Mouse (Mus musculus) C2C12 (cell line): ENCODE data around the gene Mkks. TPM values are rescaled to one million over a fixed set of nuclear protein-coding genes. Genes with fewer than 3 reads are reported as not detected.

Experiments used
- H3K27me3 ChIP-seq: one replicate; pipeline ENCODE4 v1.6.1; 2011; ENCODE audit not compliant: control insufficient read depth, insufficient read depth, insufficient read length
- H3K36me3 ChIP-seq: one replicate; pipeline ENCODE4 v1.6.1; 2011; ENCODE audit not compliant: control insufficient read depth, insufficient read depth
- H3K4me3 ChIP-seq: one replicate; pipeline ENCODE4 v1.5.1; 2011; ENCODE audit warnings: mild to moderate bottlenecking, control low read depth; ENCODE audit not compliant: poor library complexity, insufficient read depth, severe bottlenecking
- H3K79me2 ChIP-seq: one replicate; pipeline ENCODE4 v1.6.1; 2011; ENCODE audit not compliant: control insufficient read depth, insufficient read depth
- H3K79me3 ChIP-seq: one replicate; pipeline ENCODE4 v1.6.1; 2011; ENCODE audit warnings: low read depth, control low read depth
- H3ac ChIP-seq: one replicate; pipeline ENCODE3; 2011; ENCODE audit warnings: low read depth; ENCODE audit not compliant: control insufficient read depth, insufficient read length
- CEBPB ChIP-seq: IDR thresholded peaks from one replicate; pipeline ENCODE4 v1.6.1; 2011; ENCODE audit warnings: low read depth, mild to moderate bottlenecking, control low read depth, moderate library complexity
- CTCF ChIP-seq: IDR thresholded peaks from one replicate; pipeline ENCODE4 v1.5.1; 2011; ENCODE audit not compliant: control insufficient read depth, insufficient read depth, insufficient read length
- FOSL1 ChIP-seq: IDR thresholded peaks from one replicate; pipeline ENCODE4 v1.8.0; 2011; ENCODE audit warnings: mild to moderate bottlenecking, low read length; ENCODE audit not compliant: poor library complexity, insufficient read depth, severe bottlenecking
- MAX ChIP-seq: IDR thresholded peaks from one replicate; pipeline ENCODE4 v1.6.1; 2011; ENCODE audit warnings: mild to moderate bottlenecking, control low read depth
- MYOD1 ChIP-seq: IDR thresholded peaks from one replicate; pipeline ENCODE4 v1.6.1; 2011; ENCODE audit warnings: low read depth; ENCODE audit not compliant: control insufficient read depth, insufficient read length
- MYOG ChIP-seq: IDR thresholded peaks from one replicate; pipeline ENCODE4 v1.6.1; 2011; ENCODE audit not compliant: control insufficient read depth, insufficient read length; ENCODE audit errors: extremely low read depth
- USF1 ChIP-seq: IDR thresholded peaks from one replicate; pipeline ENCODE4 v1.6.1; 2011; ENCODE audit warnings: low read depth, mild to moderate bottlenecking, control low read depth, moderate library complexity
- polyA plus RNA-seq: library from polyadenylated mRNA; unstranded; fragments of >200 nt; fragmentation: generic; extraction: Trizol; gene quantifications from one replicate; pipeline ENCODE4 v1.2.1, GENCODE M21; 2012; ENCODE audit warnings: missing spikeins

The Mkks gene
- polyA plus RNA-seq, 1 experiment: 5.2 TPM

DNA sequence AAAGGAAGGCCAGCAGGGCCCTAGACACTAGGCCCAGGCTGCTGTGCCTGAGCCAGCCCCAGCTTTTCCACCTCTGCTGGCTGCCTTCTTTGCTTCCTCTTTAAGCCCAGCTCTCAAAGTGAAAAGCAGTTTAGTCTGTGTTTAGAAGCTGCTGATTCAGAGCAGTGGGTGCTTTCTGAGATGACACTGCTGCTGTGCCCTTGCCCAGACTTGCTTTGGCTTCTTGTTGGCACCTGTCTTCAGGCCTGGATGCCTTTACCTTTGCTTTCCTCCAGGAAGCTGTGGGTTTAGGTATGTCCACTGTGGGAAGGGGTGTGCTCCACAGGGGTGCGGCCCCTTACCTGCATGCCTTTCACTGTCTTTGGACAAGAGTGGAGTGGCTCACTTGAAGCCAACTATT lies 28.2 kb upstream of the Mkks start:
- Histone ChIP-seq H3K27me3 (no peaks in the 10 kb centered on the region), H3K79me3 (peaks cover 4% of the 10 kb centered on the region), H3ac (no peak overlapping the region), H3K4me3 (no peak overlapping the region), H3K36me3 (no peaks in the 10 kb centered on the region), H3K79me2 (peaks cover 16% of the 10 kb centered on the region)
- TF ChIP-seq MYOG: no peak
- no peak for TF ChIP-seq FOSL1
- TF ChIP-seq MYOD1: no peak
- TF ChIP-seq CTCF: no peak
- TF ChIP-seq MAX: no peak
- no peak for TF ChIP-seq CEBPB
- no peak for TF ChIP-seq USF1

DNA sequence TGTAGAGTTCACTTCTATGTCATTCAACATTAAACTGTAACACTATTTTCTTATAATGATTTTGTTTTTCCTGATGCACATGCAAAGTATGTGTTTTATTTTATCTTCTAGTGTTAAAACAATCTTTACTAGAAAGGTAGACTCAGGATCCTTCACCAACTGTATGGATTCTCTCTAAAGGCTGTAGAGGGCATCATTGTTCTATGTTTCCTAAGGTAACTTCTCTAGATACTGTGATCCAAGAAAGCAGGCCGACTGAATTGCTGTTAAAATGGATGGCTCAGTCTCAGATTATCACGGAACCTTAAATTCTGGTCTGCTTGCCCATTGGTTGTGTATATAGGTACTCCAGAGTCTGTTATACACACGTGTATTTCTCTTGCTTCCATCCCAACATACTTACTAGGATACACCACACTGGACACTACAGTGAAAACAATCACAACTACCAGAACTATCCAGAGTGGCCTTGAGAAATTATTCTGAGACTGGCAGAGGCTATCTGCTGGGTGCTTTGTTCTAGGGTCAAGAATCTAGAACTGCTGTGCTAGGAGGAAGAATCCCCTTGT lies 23.2 kb upstream of the Mkks start:
- TF ChIP-seq CTCF: no peak
- TF ChIP-seq USF1: no peak
- no peak for TF ChIP-seq MYOD1
- TF ChIP-seq MAX: no peak
- TF ChIP-seq CEBPB: no peak
- Histone ChIP-seq H3K79me3 (no peaks in the 10 kb centered on the region), H3K79me2 (peaks cover 9% of the 10 kb centered on the region), H3K36me3 (no peaks in the 10 kb centered on the region), H3K27me3 (no peaks in the 10 kb centered on the region), H3ac (no peak overlapping the region), H3K4me3 (no peak overlapping the region)

DNA sequence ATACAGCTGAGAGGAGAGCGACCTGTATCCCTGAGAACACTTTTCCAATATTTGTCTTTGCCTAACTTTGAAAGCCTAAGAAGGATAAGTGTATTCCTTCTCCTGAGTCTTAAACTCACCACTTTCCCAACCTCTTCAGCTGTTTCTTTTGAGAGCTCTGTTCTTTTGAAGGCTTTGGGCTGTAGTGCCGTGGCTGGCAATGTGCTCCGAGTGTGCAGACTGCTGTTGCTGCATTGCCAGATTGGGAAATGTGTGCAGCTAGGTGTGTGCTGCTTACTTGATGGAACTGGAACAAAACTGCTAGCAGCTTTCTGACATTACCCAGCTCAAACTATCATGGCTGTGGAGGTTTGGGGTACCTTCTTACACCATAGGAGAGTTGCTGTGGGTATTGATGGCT lies 21.8 kb upstream of the Mkks start:
- Histone ChIP-seq H3ac (no peak overlapping the region), H3K79me2 (peaks cover 4% of the 10 kb centered on the region), H3K36me3 (no peaks in the 10 kb centered on the region), H3K4me3 (no peak overlapping the region), H3K27me3 (no peaks in the 10 kb centered on the region), H3K79me3 (no peaks in the 10 kb centered on the region)
- no peak for TF ChIP-seq FOSL1
- TF ChIP-seq USF1: no peak
- TF ChIP-seq MAX: no peak
- TF ChIP-seq MYOD1: no peak

DNA sequence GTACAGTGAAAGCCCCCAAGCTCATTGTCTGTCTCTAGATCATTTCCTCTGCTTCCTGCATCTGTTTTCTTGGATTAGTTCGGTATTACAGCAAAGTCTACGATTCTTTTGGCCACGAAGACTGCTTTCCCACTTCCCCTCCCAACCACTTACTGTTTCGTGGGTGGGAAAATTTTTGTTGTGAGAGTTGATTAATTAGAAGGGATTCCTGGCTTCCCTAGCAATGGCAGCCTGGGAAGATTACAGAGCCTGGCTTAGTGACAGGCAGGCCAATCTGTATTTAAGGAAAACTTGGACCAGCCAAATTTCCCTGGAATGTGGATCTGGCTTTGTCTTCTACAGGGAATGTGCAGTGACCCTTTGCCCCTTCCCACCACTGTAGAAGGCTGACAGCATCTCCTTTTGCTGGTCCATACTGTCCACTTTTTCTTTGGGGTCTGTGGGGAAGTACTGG lies 20.8 kb upstream of the Mkks start:
- Histone ChIP-seq H3K36me3 (no peaks in the 10 kb centered on the region), H3K27me3 (no peaks in the 10 kb centered on the region), H3K79me3 (no peaks in the 10 kb centered on the region), H3K79me2 (peaks cover 4% of the 10 kb centered on the region), H3K4me3 (no peak overlapping the region), H3ac (no peak overlapping the region)
- TF ChIP-seq CTCF: no peak
- TF ChIP-seq MYOG: no peak
- no peak for TF ChIP-seq MAX
- no peak for TF ChIP-seq FOSL1
- no peak for TF ChIP-seq CEBPB
- TF ChIP-seq MYOD1: no peak
- no peak for TF ChIP-seq USF1

DNA sequence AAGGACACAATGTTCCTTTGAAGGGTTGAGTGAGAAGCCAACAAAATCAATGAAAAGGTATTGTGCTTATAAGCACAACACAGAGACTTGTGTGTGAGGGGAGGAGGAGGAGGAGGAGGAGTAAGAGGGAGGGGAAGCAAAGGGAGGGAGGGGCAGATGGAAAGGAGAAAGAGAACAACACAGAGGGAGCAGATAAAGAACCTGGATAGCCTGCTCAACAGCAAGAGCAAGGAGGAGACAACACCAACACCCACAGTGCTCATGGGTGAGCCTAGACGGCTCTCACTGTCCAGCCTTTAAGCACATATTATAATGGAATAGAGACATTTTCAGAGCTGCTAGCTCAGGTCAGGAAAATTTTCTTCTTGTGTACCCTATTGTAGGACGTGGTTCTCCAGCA lies 18.1 kb upstream of the Mkks start:
- H3ac ChIP-seq: no peak overlapping the region
- H3K79me3 ChIP-seq: no peaks in the 10 kb centered on the region
- no peaks in the 10 kb centered on the region for H3K27me3 ChIP-seq
- no peak overlapping the region for H3K4me3 ChIP-seq
- H3K79me2 ChIP-seq: peaks cover 1% of the 10 kb centered on the region
- TF ChIP-seq MAX (no peak), MYOD1 (no peak), MYOG (no peak), CTCF (no peak), CEBPB (no peak), USF1 (no peak), FOSL1 (no peak)
- peaks cover 4% of the 10 kb centered on the region for H3K36me3 ChIP-seq

DNA sequence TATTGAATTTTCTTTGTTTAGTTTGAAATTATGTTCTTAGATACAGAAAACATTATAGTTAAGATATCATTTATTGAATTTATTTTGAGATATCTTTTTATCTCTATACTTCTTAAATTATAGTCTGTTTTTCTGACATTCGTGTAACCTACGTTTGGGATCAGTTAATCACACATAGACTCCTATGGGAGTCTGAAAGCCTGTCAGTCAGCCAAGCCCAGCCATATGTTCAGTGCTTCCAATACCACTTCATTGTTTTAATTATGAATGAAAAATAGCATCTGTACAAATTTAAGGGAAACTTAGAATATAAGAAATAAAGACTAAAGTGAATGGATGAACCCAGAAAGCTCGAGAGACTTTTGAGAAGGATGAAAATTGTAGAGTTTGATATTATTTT lies 17.4 kb upstream of the Mkks start:
- no peak for TF ChIP-seq USF1
- TF ChIP-seq CEBPB: no peak
- no peak for TF ChIP-seq MYOG
- TF ChIP-seq FOSL1: no peak
- TF ChIP-seq CTCF: no peak
- TF ChIP-seq MYOD1: no peak
- TF ChIP-seq MAX: no peak
- Histone ChIP-seq H3K79me3 (no peaks in the 10 kb centered on the region), H3K4me3 (no peak overlapping the region), H3K27me3 (no peaks in the 10 kb centered on the region), H3K79me2 (no peaks in the 10 kb centered on the region), H3K36me3 (peaks cover 4% of the 10 kb centered on the region), H3ac (no peak overlapping the region)
